Mouse (Mus musculus): ENCODE data around the gene Clec3b. TPM values are rescaled to one million over a fixed set of nuclear protein-coding genes. Genes with fewer than 3 reads are reported as not detected.

Gene Clec3b
- polyA plus RNA-seq, 1 experiment from 2014 or later: not detected

GRCm38 (mm10) chr9:123139887-123140614 lies 10.7 kb upstream of the Clec3b start:
- no peak overlapping the region for H3K4me2 ChIP-seq
- WGBS (ENCODE audit: insufficient replicate concordance): 89% methylated on average over 4 of the region's 4 CpGs
- H3K4me3 ChIP-seq (ENCODE audit: low read depth, low read length): no peak overlapping the region
- peaks cover 22% of the 10 kb centered on the region for H3K36me3 ChIP-seq (ENCODE audit: control insufficient read depth, insufficient read depth, low read length)
- ATAC-seq (replicated peaks; ENCODE audit: insufficient number of reproducible peaks, low FRiP score, low TSS enrichment): no peak
- no peaks in the 10 kb centered on the region for H3K4me1 ChIP-seq (ENCODE audit: control insufficient read depth, insufficient read depth, low read length)
- no peaks in the 10 kb centered on the region for H3K27me3 ChIP-seq (ENCODE audit: control insufficient read depth, insufficient read depth, low read length)
- no peaks in the 10 kb centered on the region; the same call in 1 of the 2 replicates for H3K9me3 ChIP-seq (replicated peaks; ENCODE audit: control insufficient read depth, low read length)
- no peak overlapping the region for H3K9ac ChIP-seq (ENCODE audit: low read depth, low read length)
- no peak overlapping the region for H3K27ac ChIP-seq (ENCODE audit: low read depth, low read length)

DNA sequence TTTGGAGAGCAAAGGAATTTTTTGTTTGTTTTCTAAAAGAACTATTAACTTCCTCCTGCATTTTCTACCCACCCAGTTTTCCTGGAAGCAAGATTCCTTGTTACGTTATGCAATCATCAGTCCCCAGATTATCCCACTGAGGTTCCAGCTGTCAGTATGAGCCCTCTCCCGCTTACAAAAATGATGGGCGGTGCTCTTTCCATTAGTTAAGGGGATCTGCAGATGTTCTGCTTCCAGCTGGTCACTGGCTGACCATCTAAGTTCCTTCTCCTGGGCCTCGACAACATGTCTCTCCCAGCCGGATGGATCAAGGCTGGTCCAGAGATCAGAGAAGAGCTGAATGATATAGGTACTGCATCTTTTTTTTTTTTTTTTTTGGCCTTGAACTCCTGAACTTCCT lies 2.3 kb upstream of the Clec3b start:
- no peaks in the 10 kb centered on the region for H3K4me1 ChIP-seq (ENCODE audit: control insufficient read depth, insufficient read depth, low read length)
- H3K9ac ChIP-seq (ENCODE audit: low read depth, low read length): no peak overlapping the region
- H3K36me3 ChIP-seq (ENCODE audit: control insufficient read depth, insufficient read depth, low read length): no peaks in the 10 kb centered on the region
- H3K27ac ChIP-seq (ENCODE audit: low read depth, low read length): no peak overlapping the region
- H3K27me3 ChIP-seq (ENCODE audit: control insufficient read depth, insufficient read depth, low read length): no peaks in the 10 kb centered on the region
- peaks cover 2% of the 10 kb centered on the region; the same call in 1 of the 2 replicates for H3K9me3 ChIP-seq (replicated peaks; ENCODE audit: control insufficient read depth, low read length)
- H3K4me3 ChIP-seq (ENCODE audit: low read depth, low read length): no peak overlapping the region
- WGBS (ENCODE audit: insufficient replicate concordance): 84% methylated on average over 5 of the region's 5 CpGs
- no peak overlapping the region for H3K4me2 ChIP-seq
- ATAC-seq (replicated peaks; ENCODE audit: insufficient number of reproducible peaks, low FRiP score, low TSS enrichment): no peak

DNA sequence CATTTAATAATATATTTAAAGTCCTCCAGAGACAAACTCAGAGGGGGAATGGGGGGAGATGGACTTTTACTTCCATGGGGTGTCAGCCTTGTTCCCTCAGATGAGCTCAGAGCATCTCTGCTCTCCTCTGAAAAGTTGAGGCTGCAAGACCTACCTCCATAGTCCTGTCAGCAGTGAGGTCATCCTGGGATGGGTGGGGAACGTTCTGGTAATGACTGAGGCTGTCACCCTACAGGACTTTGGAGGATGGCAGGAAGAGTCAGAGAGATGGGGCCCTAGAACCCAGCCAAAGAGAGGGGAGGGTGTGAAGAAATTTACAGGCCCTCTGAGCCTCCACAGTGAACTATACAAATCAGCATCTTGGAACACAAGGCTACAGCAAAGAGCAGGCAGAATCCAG lies 815 bp downstream of the Clec3b start:
- 32% methylated on average over 1 of the region's 1 CpGs for WGBS (ENCODE audit: insufficient replicate concordance)
- H3K27me3 ChIP-seq (ENCODE audit: control insufficient read depth, insufficient read depth, low read length): peaks cover 5% of the 10 kb centered on the region
- no peaks in the 10 kb centered on the region for H3K4me1 ChIP-seq (ENCODE audit: control insufficient read depth, insufficient read depth, low read length)
- no peak overlapping the region for H3K4me3 ChIP-seq (ENCODE audit: low read depth, low read length)
- no peak overlapping the region for H3K27ac ChIP-seq (ENCODE audit: low read depth, low read length)
- no peak overlapping the region for H3K4me2 ChIP-seq
- no peak for ATAC-seq (replicated peaks; ENCODE audit: insufficient number of reproducible peaks, low FRiP score, low TSS enrichment)
- H3K9me3 ChIP-seq (replicated peaks; ENCODE audit: control insufficient read depth, low read length): 0 out of 2 replicates have a peak, but pooled peaks cover 2% of the 10 kb centered on the region
- no peaks in the 10 kb centered on the region for H3K36me3 ChIP-seq (ENCODE audit: control insufficient read depth, insufficient read depth, low read length)
- no peak overlapping the region for H3K9ac ChIP-seq (ENCODE audit: low read depth, low read length)

GRCm38 (mm10) chr9:123152026-123152425 lies 1.3 kb downstream of the Clec3b start:
- no peak for ATAC-seq (replicated peaks; ENCODE audit: insufficient number of reproducible peaks, low FRiP score, low TSS enrichment)
- H3K9me3 ChIP-seq (replicated peaks; ENCODE audit: control insufficient read depth, low read length): no peaks in the 10 kb centered on the region
- H3K27ac ChIP-seq (ENCODE audit: low read depth, low read length): no peak overlapping the region
- H3K4me3 ChIP-seq (ENCODE audit: low read depth, low read length): no peak overlapping the region
- no peaks in the 10 kb centered on the region for H3K36me3 ChIP-seq (ENCODE audit: control insufficient read depth, insufficient read depth, low read length)
- no peak overlapping the region for H3K9ac ChIP-seq (ENCODE audit: low read depth, low read length)
- no peaks in the 10 kb centered on the region for H3K4me1 ChIP-seq (ENCODE audit: control insufficient read depth, insufficient read depth, low read length)
- H3K4me2 ChIP-seq: no peak overlapping the region
- 58% methylated on average over 3 of the region's 3 CpGs for WGBS (ENCODE audit: insufficient replicate concordance)
- peaks cover 6% of the 10 kb centered on the region for H3K27me3 ChIP-seq (ENCODE audit: control insufficient read depth, insufficient read depth, low read length)

DNA sequence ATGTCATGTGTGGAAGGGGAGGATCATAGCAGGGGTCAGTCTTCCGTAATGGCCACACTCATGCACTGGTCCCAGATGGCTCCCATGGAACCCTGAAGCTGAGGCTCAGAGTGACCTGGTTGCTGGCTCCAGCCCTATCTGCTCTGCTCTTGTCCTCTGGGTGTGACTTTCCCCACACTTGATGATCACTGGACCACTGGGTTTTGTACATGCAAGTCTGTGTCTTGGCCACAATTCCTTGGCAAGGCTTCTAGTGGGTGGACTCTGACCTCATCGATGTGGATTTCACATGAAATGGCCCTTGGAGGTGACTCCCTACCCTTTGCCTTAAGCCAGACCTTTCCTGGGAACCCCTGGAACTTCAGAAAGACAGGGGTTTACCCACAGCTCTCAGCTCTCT lies 2.4 kb downstream of the Clec3b start:
- Histone ChIP-seq H3K36me3 (ENCODE audit: control insufficient read depth, insufficient read depth, low read length) (no peaks in the 10 kb centered on the region), H3K27me3 (ENCODE audit: control insufficient read depth, insufficient read depth, low read length) (peaks cover 6% of the 10 kb centered on the region), H3K9ac (ENCODE audit: low read depth, low read length) (no peak overlapping the region), H3K27ac (ENCODE audit: low read depth, low read length) (no peak overlapping the region), H3K9me3 (replicated peaks; ENCODE audit: control insufficient read depth, low read length) (no peaks in the 10 kb centered on the region), H3K4me3 (ENCODE audit: low read depth, low read length) (no peak overlapping the region), H3K4me2 (no peak overlapping the region), H3K4me1 (ENCODE audit: control insufficient read depth, insufficient read depth, low read length) (no peaks in the 10 kb centered on the region)
- WGBS (ENCODE audit: insufficient replicate concordance): 83% methylated on average over 2 of the region's 2 CpGs
- ATAC-seq (replicated peaks; ENCODE audit: insufficient number of reproducible peaks, low FRiP score, low TSS enrichment): no peak

DNA sequence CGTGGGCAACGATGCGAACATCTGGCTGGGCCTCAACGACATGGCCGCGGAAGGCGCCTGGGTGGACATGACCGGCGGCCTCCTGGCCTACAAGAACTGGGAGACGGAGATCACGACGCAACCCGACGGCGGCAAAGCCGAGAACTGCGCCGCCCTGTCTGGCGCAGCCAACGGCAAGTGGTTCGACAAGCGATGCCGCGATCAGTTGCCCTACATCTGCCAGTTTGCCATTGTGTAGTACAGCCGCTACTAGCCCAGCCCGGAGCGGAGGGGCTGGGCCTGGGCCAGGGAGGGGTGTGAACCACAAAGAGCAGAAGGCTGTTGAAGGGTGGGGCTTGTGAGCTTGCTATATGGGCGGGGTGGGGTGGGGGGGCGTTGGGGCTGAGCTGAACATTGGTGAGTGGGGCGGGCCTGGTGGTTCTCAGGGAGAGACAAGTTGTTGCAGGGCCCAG lies 6.2 kb downstream of the Clec3b start:
- H3K9ac ChIP-seq (ENCODE audit: low read depth, low read length): peak overlapping the region; percentile 52; the same call in 1 of the 2 replicates
- ATAC-seq (replicated peaks; ENCODE audit: insufficient number of reproducible peaks, low FRiP score, low TSS enrichment): no peak

GRCm38 (mm10) chr9:123157699-123158098 lies 7.0 kb downstream of the Clec3b start:
- H3K27me3 ChIP-seq (ENCODE audit: control insufficient read depth, insufficient read depth, low read length): peaks cover 6% of the 10 kb centered on the region
- no peaks in the 10 kb centered on the region for H3K4me1 ChIP-seq (ENCODE audit: control insufficient read depth, insufficient read depth, low read length)
- no peak for ATAC-seq (replicated peaks; ENCODE audit: insufficient number of reproducible peaks, low FRiP score, low TSS enrichment)
- H3K4me2 ChIP-seq: no peak overlapping the region
- H3K4me3 ChIP-seq (ENCODE audit: low read depth, low read length): no peak overlapping the region
- no peaks in the 10 kb centered on the region for H3K9me3 ChIP-seq (replicated peaks; ENCODE audit: control insufficient read depth, low read length)
- H3K36me3 ChIP-seq (ENCODE audit: control insufficient read depth, insufficient read depth, low read length): no peaks in the 10 kb centered on the region
- no peak overlapping the region for H3K9ac ChIP-seq (ENCODE audit: low read depth, low read length)
- H3K27ac ChIP-seq (ENCODE audit: low read depth, low read length): no peak overlapping the region

More for the DNA sequence above, 6.2 kb downstream of the Clec3b start:
- Histone ChIP-seq H3K4me2 (peak overlapping the region; percentile 58), H3K36me3 (ENCODE audit: control insufficient read depth, insufficient read depth, low read length) (no peaks in the 10 kb centered on the region), H3K27ac (ENCODE audit: low read depth, low read length) (no peak overlapping the region), H3K9me3 (replicated peaks; ENCODE audit: control insufficient read depth, low read length) (no peaks in the 10 kb centered on the region), H3K4me1 (ENCODE audit: control insufficient read depth, insufficient read depth, low read length) (no peaks in the 10 kb centered on the region), H3K27me3 (ENCODE audit: control insufficient read depth, insufficient read depth, low read length) (peaks cover 6% of the 10 kb centered on the region), H3K4me3 (ENCODE audit: low read depth, low read length) (0 out of 2 replicates have a peak overlapping the region, but pooled peaks have one; percentile 18)
- 19% methylated on average over 30 of the region's 30 CpGs for WGBS (ENCODE audit: insufficient replicate concordance)

DNA sequence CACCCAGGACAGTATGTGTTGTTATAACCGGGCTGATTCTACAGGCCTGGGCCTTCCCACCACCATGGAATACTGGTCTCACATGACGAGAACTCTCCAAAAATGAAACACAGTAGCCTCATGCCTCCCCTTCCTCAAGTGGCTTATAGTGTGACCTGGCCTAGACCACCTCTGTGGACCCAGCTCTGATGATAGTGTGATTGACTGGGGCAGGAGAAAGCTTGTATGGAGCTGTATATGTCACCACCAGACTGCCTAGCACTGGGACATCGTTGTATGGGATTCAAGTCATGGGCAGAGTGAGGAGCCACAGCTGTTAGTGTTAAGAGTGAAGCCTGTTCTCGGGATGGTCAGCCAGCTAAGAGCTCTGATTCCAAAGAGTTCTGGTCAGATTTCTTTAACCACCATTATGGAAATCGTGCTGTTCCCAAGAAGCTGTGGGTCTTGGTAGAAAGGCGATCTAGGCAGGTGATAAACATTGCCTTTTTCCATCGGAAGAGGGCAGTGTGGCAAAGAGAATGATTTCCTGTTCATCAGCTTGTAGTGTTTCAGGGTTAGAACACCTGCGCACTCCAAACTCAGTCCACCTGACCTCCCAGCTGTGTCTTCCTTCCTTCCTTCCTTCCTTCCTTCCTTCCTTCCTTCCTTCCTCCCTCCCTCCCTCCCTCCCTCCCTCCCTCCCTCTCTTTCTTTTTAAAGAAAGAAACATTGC lies 7.5 kb downstream of the Clec3b start:
- peaks cover 6% of the 10 kb centered on the region for H3K27me3 ChIP-seq (ENCODE audit: control insufficient read depth, insufficient read depth, low read length)
- H3K9ac ChIP-seq (ENCODE audit: low read depth, low read length): no peak overlapping the region
- no peak overlapping the region for H3K27ac ChIP-seq (ENCODE audit: low read depth, low read length)
- no peak overlapping the region for H3K4me3 ChIP-seq (ENCODE audit: low read depth, low read length)
- no peak for ATAC-seq (replicated peaks; ENCODE audit: insufficient number of reproducible peaks, low FRiP score, low TSS enrichment)
- H3K36me3 ChIP-seq (ENCODE audit: control insufficient read depth, insufficient read depth, low read length): no peaks in the 10 kb centered on the region
- H3K4me1 ChIP-seq (ENCODE audit: control insufficient read depth, insufficient read depth, low read length): no peaks in the 10 kb centered on the region
- WGBS (ENCODE audit: insufficient replicate concordance): 56% methylated on average over 8 of the region's 8 CpGs
- H3K4me2 ChIP-seq: no peak overlapping the region
- H3K9me3 ChIP-seq (replicated peaks; ENCODE audit: control insufficient read depth, low read length): no peaks in the 10 kb centered on the region

Measured in heart, embryonic 11.5 days (tissue).